Mouse (Mus musculus): ENCODE measurements at regions not wholly inside any gene's neighbourhood (a gene's known extent, or its start where the extent isn't known, plus 50 kb on each side); places are given as distances from the start of the nearest gene placed in this dataset.

GRCm38 (mm10) chr17:67569865-67570264 lies 62.7 kb downstream of the Lrrc30 start:
- intact Hi-C loops (cut with DNase I; ENCODE audit: low total_unique reads): no loop called here
- DNase-seq: no peak

GRCm38 (mm10) chr17:67566216-67566615 lies 66.3 kb downstream of the Lrrc30 start:
- intact Hi-C loops (cut with DNase I; ENCODE audit: low total_unique reads): no loop called here
- no peak for DNase-seq

GRCm38 (mm10) chr17:67565746-67566145 lies 66.8 kb downstream of the Lrrc30 start:
- DNase-seq: no peak
- intact Hi-C loops (cut with DNase I; ENCODE audit: low total_unique reads): no loop called here

- intact Hi-C loops (cut with DNase I; ENCODE audit: low total_unique reads): no loop called here
- no peak for DNase-seq
Measured at GRCm38 (mm10) chr17:67564845-67565244, 67.7 kb downstream of the Lrrc30 start.

- no peak for DNase-seq
- intact Hi-C loops (cut with DNase I; ENCODE audit: low total_unique reads): no loop called here
Measured at GRCm38 (mm10) chr17:67563036-67563435, 69.5 kb downstream of the Lrrc30 start.

- no peak for DNase-seq
- intact Hi-C loops (cut with DNase I; ENCODE audit: low total_unique reads): no loop called here
Measured at GRCm38 (mm10) chr17:67561802-67562201, 70.7 kb downstream of the Lrrc30 start.

GRCm38 (mm10) chr17:67557351-67557870 lies 75.1 kb downstream of the Lrrc30 start:
- intact Hi-C loops (cut with DNase I; ENCODE audit: low total_unique reads): no loop called here
- DNase-seq: no peak

GRCm38 (mm10) chr17:67552581-67553139 lies 79.9 kb downstream of the Lrrc30 start:
- no peak for DNase-seq
- intact Hi-C loops (cut with DNase I; ENCODE audit: low total_unique reads): no loop called here

- intact Hi-C loops (cut with DNase I; ENCODE audit: low total_unique reads): no loop called here
Measured at GRCm38 (mm10) chr17:67548966-67549700, 83.4 kb downstream of the Lrrc30 start.

GRCm38 (mm10) chr17:67544410-67544809 lies 88.1 kb downstream of the Lrrc30 start:
- DNase-seq: no peak
- intact Hi-C loops (cut with DNase I; ENCODE audit: low total_unique reads): no loop called here

More at GRCm38 (mm10) chr17:67548966-67549700, 83.4 kb downstream of the Lrrc30 start:
- DNase-seq: no peak

GRCm38 (mm10) chr17:67532331-67532730 lies 100.2 kb downstream of the Lrrc30 start:
- DNase-seq: no peak
- intact Hi-C loops (cut with DNase I; ENCODE audit: low total_unique reads): no loop called here

GRCm38 (mm10) chr17:67520848-67521411 lies 111.6 kb downstream of the Lrrc30 start:
- no peak for DNase-seq
- intact Hi-C loops (cut with DNase I; ENCODE audit: low total_unique reads): no loop called here

GRCm38 (mm10) chr17:67515601-67516147 lies 116.8 kb downstream of the Lrrc30 start:
- DNase-seq: no peak
- intact Hi-C loops (cut with DNase I; ENCODE audit: low total_unique reads): no loop called here

- no peak for DNase-seq
- intact Hi-C loops (cut with DNase I; ENCODE audit: low total_unique reads): no loop called here
Measured at GRCm38 (mm10) chr17:67514387-67515241, 117.9 kb downstream of the Lrrc30 start.

- peak; percentile 37 for DNase-seq
- intact Hi-C loops (cut with DNase I; ENCODE audit: low total_unique reads): no loop called here
Measured at GRCm38 (mm10) chr17:67512699-67513450, 119.6 kb downstream of the Lrrc30 start.

- intact Hi-C loops (cut with DNase I; ENCODE audit: low total_unique reads): no loop called here
- DNase-seq: no peak
Measured at GRCm38 (mm10) chr17:67512008-67512407, 120.5 kb downstream of the Lrrc30 start.

- intact Hi-C loops (cut with DNase I; ENCODE audit: low total_unique reads): no loop called here
- DNase-seq: no peak
Measured at GRCm38 (mm10) chr17:67509921-67510320, 122.6 kb downstream of the Lrrc30 start.

GRCm38 (mm10) chr17:67509091-67509618 lies 123.4 kb downstream of the Lrrc30 start:
- intact Hi-C loops (cut with DNase I; ENCODE audit: low total_unique reads): no loop called here
- DNase-seq: no peak

- DNase-seq: no peak
- intact Hi-C loops (cut with DNase I; ENCODE audit: low total_unique reads): no loop called here
Measured at GRCm38 (mm10) chr17:67508353-67508752, 124.2 kb downstream of the Lrrc30 start.

Measured in gastrocnemius, postnatal 14 days (tissue).